Mouse (Mus musculus) C2C12 (cell line): ENCODE results near the gene Fbn1. TPM values are rescaled to one million over a fixed set of nuclear protein-coding genes. Genes with fewer than 3 reads are reported as not detected.

Experiments used
- H3K27me3 ChIP-seq: one replicate; pipeline ENCODE4 v1.6.1; 2011; ENCODE audit not compliant: control insufficient read depth, insufficient read depth, insufficient read length
- H3K36me3 ChIP-seq: one replicate; pipeline ENCODE4 v1.6.1; 2011; ENCODE audit not compliant: control insufficient read depth, insufficient read depth
- H3K4me3 ChIP-seq: one replicate; pipeline ENCODE4 v1.5.1; 2011; ENCODE audit warnings: mild to moderate bottlenecking, control low read depth; ENCODE audit not compliant: poor library complexity, insufficient read depth, severe bottlenecking
- H3K79me2 ChIP-seq: one replicate; pipeline ENCODE4 v1.6.1; 2011; ENCODE audit not compliant: control insufficient read depth, insufficient read depth
- H3K79me3 ChIP-seq: one replicate; pipeline ENCODE4 v1.6.1; 2011; ENCODE audit warnings: low read depth, control low read depth
- H3ac ChIP-seq: one replicate; pipeline ENCODE3; 2011; ENCODE audit warnings: low read depth; ENCODE audit not compliant: control insufficient read depth, insufficient read length
- CEBPB ChIP-seq: IDR thresholded peaks from one replicate; pipeline ENCODE4 v1.6.1; 2011; ENCODE audit warnings: low read depth, mild to moderate bottlenecking, control low read depth, moderate library complexity
- CTCF ChIP-seq: IDR thresholded peaks from one replicate; pipeline ENCODE4 v1.5.1; 2011; ENCODE audit not compliant: control insufficient read depth, insufficient read depth, insufficient read length
- FOSL1 ChIP-seq: IDR thresholded peaks from one replicate; pipeline ENCODE4 v1.8.0; 2011; ENCODE audit warnings: mild to moderate bottlenecking, low read length; ENCODE audit not compliant: poor library complexity, insufficient read depth, severe bottlenecking
- MAX ChIP-seq: IDR thresholded peaks from one replicate; pipeline ENCODE4 v1.6.1; 2011; ENCODE audit warnings: mild to moderate bottlenecking, control low read depth
- MYOD1 ChIP-seq: IDR thresholded peaks from one replicate; pipeline ENCODE4 v1.6.1; 2011; ENCODE audit warnings: low read depth; ENCODE audit not compliant: control insufficient read depth, insufficient read length
- MYOG ChIP-seq: IDR thresholded peaks from one replicate; pipeline ENCODE4 v1.6.1; 2011; ENCODE audit not compliant: control insufficient read depth, insufficient read length; ENCODE audit errors: extremely low read depth
- USF1 ChIP-seq: IDR thresholded peaks from one replicate; pipeline ENCODE4 v1.6.1; 2011; ENCODE audit warnings: low read depth, mild to moderate bottlenecking, control low read depth, moderate library complexity
- polyA plus RNA-seq: library from polyadenylated mRNA; unstranded; fragments of >200 nt; fragmentation: generic; extraction: Trizol; gene quantifications from one replicate; pipeline ENCODE4 v1.2.1, GENCODE M21; 2012; ENCODE audit warnings: missing spikeins

The Fbn1 gene
- polyA plus RNA-seq, 1 experiment: 14.8 TPM

DNA sequence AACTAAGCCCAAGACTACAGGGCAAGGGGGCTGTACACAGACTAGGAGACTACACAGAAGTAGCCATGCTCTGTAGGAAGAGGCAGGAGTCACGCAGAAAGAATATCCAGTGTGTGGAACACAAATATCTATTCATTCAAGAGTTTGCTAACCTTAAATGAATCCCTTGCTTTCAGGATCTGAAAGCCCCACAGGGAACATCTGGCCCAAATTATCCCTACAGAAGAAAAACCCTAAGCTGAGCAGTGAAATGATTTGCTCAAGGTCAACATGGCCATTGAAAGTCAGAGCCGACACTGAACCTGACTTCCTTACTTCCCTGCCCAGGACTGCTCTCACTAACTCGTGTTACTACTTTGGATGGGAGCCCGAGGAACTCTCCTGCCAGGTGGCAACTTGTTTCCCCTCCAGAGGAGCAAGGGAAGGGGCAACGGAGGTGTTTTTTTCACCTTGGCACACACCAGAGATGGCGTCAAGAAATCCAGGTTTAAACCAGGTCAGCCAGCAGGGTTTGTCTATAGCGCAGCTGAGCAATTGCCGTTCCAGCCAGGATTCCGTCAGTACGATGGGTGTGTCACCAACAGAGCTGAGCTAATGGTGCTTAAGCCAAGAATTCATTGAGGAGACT lies 78.9 kb downstream of the Fbn1 start:
- Histone ChIP-seq H3K27me3 (no peaks in the 10 kb centered on the region), H3K79me2 (peaks cover 13% of the 10 kb centered on the region)
- TF ChIP-seq MYOG (no peak), MAX (no peak), USF1 (no peak), CTCF (no peak), CEBPB (no peak), MYOD1 (no peak)

DNA sequence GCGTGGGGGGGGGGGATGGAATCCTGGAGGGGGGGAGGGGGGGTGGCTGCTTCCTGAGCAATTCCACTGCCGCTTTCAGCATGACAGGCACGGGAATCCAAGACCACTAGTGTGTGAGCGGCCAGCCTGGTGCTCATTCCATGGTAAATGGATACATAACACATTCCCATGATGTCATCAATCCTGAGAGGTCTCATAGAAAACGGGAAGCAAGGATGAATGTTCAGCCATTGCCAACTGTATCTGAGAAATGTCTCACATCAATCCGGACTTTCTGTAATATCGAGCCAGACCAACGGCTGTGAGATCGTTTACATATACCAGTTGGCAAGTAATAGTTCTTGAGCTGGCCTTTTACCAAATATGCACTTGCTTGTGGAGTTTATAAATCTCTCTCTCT lies 87.2 kb downstream of the Fbn1 start:
- no peak overlapping the region for H3K4me3 ChIP-seq
- H3K79me3 ChIP-seq: peaks cover 2% of the 10 kb centered on the region
- H3ac ChIP-seq: no peak overlapping the region
- peaks cover 22% of the 10 kb centered on the region for H3K79me2 ChIP-seq
- H3K36me3 ChIP-seq: no peaks in the 10 kb centered on the region
- TF ChIP-seq FOSL1 (no peak), CTCF (no peak), CEBPB (no peak), MAX (no peak), MYOG (no peak), USF1 (no peak), MYOD1 (no peak)
- no peaks in the 10 kb centered on the region for H3K27me3 ChIP-seq

More for the DNA sequence above, 78.9 kb downstream of the Fbn1 start:
- Histone ChIP-seq H3K4me3 (no peak overlapping the region), H3K79me3 (peaks cover 10% of the 10 kb centered on the region), H3K36me3 (no peaks in the 10 kb centered on the region), H3ac (no peak overlapping the region)

DNA sequence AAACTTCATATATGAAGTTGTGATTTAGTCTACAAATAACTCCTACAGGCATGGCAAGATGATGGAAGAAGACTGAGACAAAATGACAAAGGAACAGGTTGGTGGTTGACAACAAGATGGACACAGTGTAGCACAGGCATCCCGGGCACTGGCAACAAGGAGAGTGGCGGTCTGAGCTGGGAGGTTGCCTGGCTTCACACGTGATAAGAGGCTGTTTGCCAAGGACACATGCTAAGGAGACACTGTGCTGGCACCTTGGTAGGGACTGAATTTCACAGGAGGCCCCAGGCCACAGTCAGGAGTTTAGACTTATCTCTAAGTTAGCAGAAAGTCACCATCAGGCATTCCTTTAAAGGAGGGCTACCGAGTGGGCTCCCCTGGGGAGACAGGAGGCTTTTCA lies 88.1 kb downstream of the Fbn1 start:
- Histone ChIP-seq H3ac (no peak overlapping the region), H3K79me3 (peaks cover 2% of the 10 kb centered on the region)
- TF ChIP-seq MYOD1 (no peak), CTCF (no peak), MYOG (no peak), CEBPB (no peak), MAX (no peak), FOSL1 (no peak), USF1 (no peak)

DNA sequence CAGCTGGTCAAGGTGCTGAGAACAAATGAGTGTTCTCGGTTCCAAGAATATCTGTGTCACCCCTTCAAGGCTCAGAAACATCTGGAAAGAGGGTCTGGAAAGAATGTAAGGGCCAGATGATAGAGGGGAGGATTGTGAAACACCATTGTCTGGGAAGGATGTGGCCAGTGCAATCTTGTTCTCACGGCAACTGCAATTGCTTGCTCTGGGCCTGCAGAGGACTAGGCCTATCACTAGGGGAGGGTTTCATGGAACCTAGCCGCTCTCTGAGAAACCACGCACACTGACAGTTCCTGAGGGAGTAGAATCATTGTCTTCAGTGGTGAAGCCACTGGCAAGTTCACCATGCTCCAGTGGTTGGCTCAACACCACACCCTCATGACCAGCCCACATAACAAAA lies 89.2 kb downstream of the Fbn1 start:
- TF ChIP-seq MAX (no peak), USF1 (no peak), MYOD1 (no peak), CTCF (no peak), FOSL1 (no peak), MYOG (no peak), CEBPB (no peak)
- Histone ChIP-seq H3K4me3 (no peak overlapping the region), H3K79me2 (peaks cover 22% of the 10 kb centered on the region), H3K36me3 (no peaks in the 10 kb centered on the region), H3K79me3 (peaks cover 2% of the 10 kb centered on the region), H3ac (no peak overlapping the region), H3K27me3 (no peaks in the 10 kb centered on the region)

More for the DNA sequence above, 88.1 kb downstream of the Fbn1 start:
- no peak overlapping the region for H3K4me3 ChIP-seq
- H3K27me3 ChIP-seq: no peaks in the 10 kb centered on the region
- no peaks in the 10 kb centered on the region for H3K36me3 ChIP-seq
- peaks cover 22% of the 10 kb centered on the region for H3K79me2 ChIP-seq

DNA sequence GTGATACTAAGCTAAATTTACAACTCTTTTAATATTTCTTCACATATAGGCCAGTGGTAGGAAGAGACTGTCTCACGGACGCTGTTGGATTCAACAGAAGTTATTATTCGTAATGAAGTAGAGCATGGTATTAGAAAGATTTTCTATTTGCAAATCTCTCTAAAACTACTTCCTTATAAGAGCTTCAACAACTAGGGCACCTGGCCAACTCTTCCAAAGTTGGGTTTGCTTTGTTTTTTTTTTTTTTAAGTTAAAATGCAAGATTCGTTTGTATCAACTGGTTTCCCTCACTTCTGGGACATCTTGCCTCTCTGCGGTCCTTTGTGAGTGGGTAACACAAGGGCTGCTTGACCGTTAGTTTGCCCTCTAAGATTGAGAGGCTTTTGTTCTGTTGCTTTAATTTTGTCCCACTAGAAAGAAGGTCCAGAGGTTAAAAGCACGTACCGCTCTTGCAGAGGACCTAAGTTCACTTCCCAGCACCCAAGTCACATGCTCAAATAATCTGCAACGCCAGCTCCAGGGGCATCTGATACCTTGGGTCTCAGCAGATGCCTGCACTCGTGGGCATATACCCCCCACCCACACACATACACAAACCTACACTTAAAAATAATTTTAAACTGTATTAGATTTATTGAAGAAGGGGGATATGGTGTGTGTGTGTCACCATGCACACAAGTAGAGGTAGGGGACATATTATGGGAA lies 91.1 kb downstream of the Fbn1 start:
- no peaks in the 10 kb centered on the region for H3K27me3 ChIP-seq
- no peak overlapping the region for H3K4me3 ChIP-seq
- TF ChIP-seq CEBPB (no peak), USF1 (no peak), MYOD1 (no peak), CTCF (no peak), FOSL1 (no peak), MYOG (no peak), MAX (no peak)
- peaks cover 2% of the 10 kb centered on the region for H3K79me3 ChIP-seq
- peaks cover 9% of the 10 kb centered on the region for H3K36me3 ChIP-seq
- peaks cover 22% of the 10 kb centered on the region for H3K79me2 ChIP-seq
- H3ac ChIP-seq: no peak overlapping the region

DNA sequence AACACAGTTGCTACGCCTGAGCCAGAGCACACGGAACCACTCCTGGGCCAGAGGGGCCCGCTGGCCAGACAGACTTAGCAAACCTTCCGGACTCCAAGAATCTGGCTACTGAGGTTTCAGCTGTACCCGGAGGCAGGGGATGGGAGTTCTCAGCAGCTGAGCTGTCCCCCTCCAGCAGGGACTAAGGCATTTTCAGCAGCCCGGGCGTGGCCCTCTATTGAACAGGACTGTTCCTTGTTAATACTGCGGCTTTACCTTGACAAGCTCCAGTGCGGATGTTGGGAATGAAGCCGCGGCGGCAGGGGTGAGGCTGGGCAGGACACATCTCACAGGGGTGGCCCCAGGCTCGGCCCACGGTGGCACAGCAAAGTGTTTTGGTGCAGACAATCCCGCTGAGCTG lies 95.4 kb downstream of the Fbn1 start:
- Histone ChIP-seq H3K27me3 (no peaks in the 10 kb centered on the region), H3ac (no peak overlapping the region), H3K4me3 (no peak overlapping the region), H3K79me2 (peaks cover 5% of the 10 kb centered on the region), H3K36me3 (peaks cover 9% of the 10 kb centered on the region), H3K79me3 (peaks cover 2% of the 10 kb centered on the region)
- no peak for TF ChIP-seq USF1
- no peak for TF ChIP-seq MYOD1
- no peak for TF ChIP-seq CEBPB
- no peak for TF ChIP-seq FOSL1
- TF ChIP-seq CTCF: no peak
